Mouse (Mus musculus) forebrain, embryonic 12.5 days (tissue): ENCODE measurements at regions not wholly inside any gene's neighbourhood (a gene's known extent, or its start where the extent isn't known, plus 50 kb on each side); places are given as distances from the start of the nearest gene placed in this dataset.

Source experiments
- ATAC-seq: fragments of 200-750 bp; cut with Nextera tagmentation; 2 replicates; pipeline ENCODE4 v1.8.0; 2017; ENCODE audit warnings: moderate TSS enrichment; ENCODE audit not compliant: low FRiP score
- H3K27ac ChIP-seq: fragments of 300-500 bp; sonication (generic); 2 replicates; pipeline ENCODE4 v1.5.1; 2016; ENCODE audit warnings: mild to moderate bottlenecking
- H3K27me3 ChIP-seq: fragments of 300-500 bp; sonication (generic); 2 replicates; pipeline ENCODE4 v1.6.1; 2016; ENCODE audit warnings: mild to moderate bottlenecking
- H3K36me3 ChIP-seq: fragments of 300-500 bp; sonication (generic); replicated peaks from 2 replicates; pipeline ENCODE4 v1.6.1; 2016; ENCODE audit warnings: mild to moderate bottlenecking
- H3K4me1 ChIP-seq: fragments of 300-500 bp; sonication (generic); 2 replicates; pipeline ENCODE4 v1.6.1; 2016
- H3K4me2 ChIP-seq: fragments of 300-500 bp; sonication (generic); 2 replicates; pipeline ENCODE4 v1.6.1; 2016; ENCODE audit warnings: mild to moderate bottlenecking, moderate library complexity
- H3K4me3 ChIP-seq: fragments of 300-500 bp; sonication (generic); replicated peaks from 2 replicates; pipeline ENCODE4 v1.5.1; 2016; ENCODE audit warnings: mild to moderate bottlenecking
- H3K9ac ChIP-seq: fragments of 300-500 bp; sonication (generic); 2 replicates; pipeline ENCODE4 v1.6.1; 2016; ENCODE audit warnings: mild to moderate bottlenecking
- H3K9me3 ChIP-seq: fragments of 300-500 bp; sonication (generic); 2 replicates; pipeline ENCODE4 v1.6.1; 2016
- WGBS: fragments of 180-500 bp; shearing (Covaris S2); methylation state at CpG from one replicate; pipeline ENCODE4 v1.1.7; 2016; 5-methylcytosine and 5-hydroxymethylcytosine counted together

DNA sequence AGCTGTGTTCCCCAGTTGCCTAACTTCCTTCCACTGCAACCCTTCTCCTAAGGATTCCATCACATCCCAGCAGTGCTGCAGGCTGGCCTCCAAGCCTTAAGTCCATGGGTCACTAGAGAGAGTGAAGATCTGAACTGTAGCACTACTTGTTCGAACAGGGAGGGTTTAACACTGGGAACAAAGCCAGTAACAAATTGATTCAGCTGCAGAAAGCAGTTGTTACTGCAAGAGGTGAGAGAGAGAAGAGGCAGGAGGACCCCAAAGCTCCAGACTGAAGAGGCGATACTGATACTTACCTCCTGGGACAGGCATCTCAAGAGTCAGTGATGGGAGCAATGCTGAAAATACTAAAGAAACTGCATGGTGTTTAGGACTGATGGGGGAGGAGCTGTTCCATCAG, 600.1 kb upstream of the Cdh5 start:
- WGBS: 76% methylated on average over 2 of the region's 2 CpGs
- Histone ChIP-seq H3K27ac (no peak overlapping the region), H3K36me3 (no peaks in the 10 kb centered on the region)

DNA sequence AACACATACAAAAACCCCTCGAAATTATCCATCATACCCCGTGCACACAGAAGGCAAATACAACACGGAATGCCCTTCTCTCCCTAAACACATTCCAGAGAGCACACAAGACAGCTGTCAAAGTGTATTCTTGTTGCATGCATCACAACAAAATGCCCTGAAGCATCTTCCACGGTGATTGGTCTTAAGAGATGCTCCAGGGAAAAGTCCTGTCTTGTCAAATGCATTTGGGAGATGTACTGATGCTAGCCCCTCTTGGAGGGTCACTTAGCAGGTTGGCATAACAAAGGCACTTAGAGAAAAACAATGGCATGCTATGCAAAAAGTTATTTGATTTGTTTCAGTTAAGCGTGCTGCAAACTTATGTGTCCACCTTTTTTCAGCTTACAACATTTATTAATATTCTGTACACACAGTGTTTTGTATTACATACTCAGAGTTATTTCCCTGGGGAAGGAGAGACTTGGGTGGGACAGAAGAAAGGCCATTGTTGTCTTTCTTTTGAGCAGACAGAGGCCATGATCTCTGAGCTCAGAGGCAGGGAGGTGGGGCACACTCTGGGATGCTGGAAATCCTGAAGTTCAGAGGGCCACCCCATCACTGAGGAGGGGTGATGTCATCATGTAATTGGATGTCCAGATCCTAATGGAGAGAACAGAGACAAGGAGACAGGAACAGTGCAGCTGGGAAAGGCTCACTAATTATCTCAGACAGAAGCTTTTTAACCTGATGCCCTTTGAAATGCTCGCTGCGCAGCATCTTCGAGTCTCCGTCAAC, 598.2 kb upstream of the Cdh5 start:
- Histone ChIP-seq H3K27ac (no peak overlapping the region), H3K4me3 (no peak overlapping the region), H3K9me3 (no peaks in the 10 kb centered on the region), H3K36me3 (no peaks in the 10 kb centered on the region), H3K9ac (no peak overlapping the region), H3K4me2 (no peak overlapping the region), H3K4me1 (peaks cover 7% of the 10 kb centered on the region; the same call in 1 of the 2 replicates), H3K27me3 (no peaks in the 10 kb centered on the region; the same call in 1 of the 2 replicates)
- no peak for ATAC-seq
- 71% methylated on average over 9 of the region's 9 CpGs for WGBS

More for the DNA sequence above, 600.1 kb upstream of the Cdh5 start:
- H3K4me2 ChIP-seq: no peak overlapping the region
- no peak for ATAC-seq
- H3K27me3 ChIP-seq: no peaks in the 10 kb centered on the region; the same call in 1 of the 2 replicates
- H3K4me3 ChIP-seq: no peak overlapping the region
- H3K9ac ChIP-seq: no peak overlapping the region
- H3K4me1 ChIP-seq: peaks cover 7% of the 10 kb centered on the region; the same call in 1 of the 2 replicates
- no peaks in the 10 kb centered on the region for H3K9me3 ChIP-seq

- no peak overlapping the region for H3K4me2 ChIP-seq
- H3K27ac ChIP-seq: no peak overlapping the region
- WGBS: 67% methylated on average over 6 of the region's 6 CpGs
These were observed 595.1 kb upstream of the Cdh5 start for GRCm38 (mm10) chr8:103506334-103506733.

DNA sequence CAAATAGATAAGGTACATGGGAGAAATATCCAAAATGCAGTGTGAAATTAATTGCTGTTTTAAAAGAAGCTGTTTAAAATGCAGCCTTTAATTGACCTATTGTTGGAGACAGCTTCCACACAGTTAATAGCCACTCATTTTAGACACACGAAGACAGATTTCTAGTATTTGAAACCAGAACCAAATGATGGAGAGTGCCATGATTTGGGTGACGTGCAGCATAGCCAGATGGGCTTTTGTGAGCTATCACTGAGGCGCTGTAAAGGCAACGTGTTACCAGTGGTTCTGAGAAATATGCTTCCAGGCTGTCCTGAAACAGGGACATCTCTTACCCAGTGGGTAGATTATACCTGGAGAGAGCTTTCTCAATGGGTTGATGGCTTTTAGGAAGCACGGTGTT, 594.4 kb upstream of the Cdh5 start:
- H3K4me1 ChIP-seq: peaks cover 7% of the 10 kb centered on the region; the same call in 1 of the 2 replicates
- ATAC-seq: no peak
- no peaks in the 10 kb centered on the region for H3K27me3 ChIP-seq
- 70% methylated on average over 5 of the region's 5 CpGs for WGBS
- H3K9me3 ChIP-seq: no peaks in the 10 kb centered on the region
- no peaks in the 10 kb centered on the region for H3K36me3 ChIP-seq
- H3K4me2 ChIP-seq: no peak overlapping the region
- H3K27ac ChIP-seq: no peak overlapping the region
- no peak overlapping the region for H3K4me3 ChIP-seq
- H3K9ac ChIP-seq: no peak overlapping the region

More at GRCm38 (mm10) chr8:103506334-103506733, 595.1 kb upstream of the Cdh5 start:
- Histone ChIP-seq H3K9me3 (no peaks in the 10 kb centered on the region), H3K4me3 (no peak overlapping the region), H3K27me3 (no peaks in the 10 kb centered on the region; the same call in 1 of the 2 replicates), H3K4me1 (peaks cover 7% of the 10 kb centered on the region; the same call in 1 of the 2 replicates), H3K9ac (no peak overlapping the region), H3K36me3 (no peaks in the 10 kb centered on the region)
- ATAC-seq: no peak

- no peak overlapping the region for H3K27ac ChIP-seq
- WGBS: 74% methylated on average over 4 of the region's 4 CpGs
- no peaks in the 10 kb centered on the region for H3K36me3 ChIP-seq
- ATAC-seq: no peak
- no peaks in the 10 kb centered on the region for H3K9me3 ChIP-seq
- no peak overlapping the region for H3K9ac ChIP-seq
- H3K27me3 ChIP-seq: no peaks in the 10 kb centered on the region
- H3K4me1 ChIP-seq: no peaks in the 10 kb centered on the region
- no peak overlapping the region for H3K4me3 ChIP-seq
- no peak overlapping the region for H3K4me2 ChIP-seq
These were observed 581.1 kb upstream of the Cdh5 start for GRCm38 (mm10) chr8:103520141-103520866.

- Histone ChIP-seq H3K4me1 (no peaks in the 10 kb centered on the region), H3K9ac (no peak overlapping the region), H3K9me3 (no peaks in the 10 kb centered on the region), H3K27ac (no peak overlapping the region), H3K4me2 (no peak overlapping the region), H3K27me3 (no peaks in the 10 kb centered on the region), H3K36me3 (no peaks in the 10 kb centered on the region), H3K4me3 (no peak overlapping the region)
- no peak for ATAC-seq
- 82% methylated on average over 4 of the region's 4 CpGs for WGBS
These were observed 570.5 kb upstream of the Cdh5 start for GRCm38 (mm10) chr8:103530903-103531302.

DNA sequence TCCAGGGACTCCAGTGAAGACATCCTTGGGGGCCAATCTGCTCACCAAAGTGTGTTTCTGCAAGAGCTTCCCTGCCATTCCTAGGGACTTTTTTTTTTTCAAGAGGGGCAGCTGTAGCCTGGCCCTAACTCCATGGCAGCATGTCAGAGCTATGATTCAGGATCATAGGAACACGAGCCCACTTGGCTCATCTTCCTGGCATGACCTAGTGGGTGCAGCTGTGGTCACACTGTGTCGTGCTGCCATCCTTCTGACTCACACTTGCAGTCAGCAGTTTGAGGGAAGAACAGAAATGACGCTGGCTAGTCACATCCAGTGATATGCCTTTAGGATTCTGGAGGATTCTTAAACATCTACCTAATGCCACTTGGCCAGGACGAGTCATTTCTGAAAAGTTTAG, 566.5 kb upstream of the Cdh5 start:
- H3K27ac ChIP-seq: no peak overlapping the region
- H3K4me3 ChIP-seq: no peak overlapping the region
- no peaks in the 10 kb centered on the region for H3K9me3 ChIP-seq
- H3K4me1 ChIP-seq: no peaks in the 10 kb centered on the region
- no peak overlapping the region for H3K4me2 ChIP-seq
- H3K9ac ChIP-seq: no peak overlapping the region
- no peak for ATAC-seq
- H3K27me3 ChIP-seq: no peaks in the 10 kb centered on the region
- WGBS: 89% methylated on average over 4 of the region's 4 CpGs
- no peaks in the 10 kb centered on the region for H3K36me3 ChIP-seq

DNA sequence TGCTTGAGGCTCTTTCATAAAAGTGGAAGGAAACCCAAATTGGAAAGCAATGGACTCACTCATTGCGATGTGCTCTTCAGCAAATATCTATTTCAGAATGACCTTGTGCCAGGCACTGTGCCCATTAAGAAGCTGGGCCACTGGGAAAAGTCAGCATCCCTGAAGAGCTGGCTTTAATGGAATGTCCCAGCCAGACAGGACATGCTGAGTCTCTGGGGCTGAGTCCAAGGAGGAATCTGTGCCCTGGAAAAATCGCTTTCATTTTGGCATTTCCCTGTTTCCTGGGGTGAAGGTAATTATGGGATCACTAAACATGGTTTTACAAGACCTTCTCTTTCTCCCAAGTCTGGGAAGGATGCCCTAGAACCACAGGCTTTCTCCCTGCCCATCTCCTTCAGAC, 564.6 kb upstream of the Cdh5 start:
- H3K4me3 ChIP-seq: no peak overlapping the region
- no peak for ATAC-seq
- H3K9ac ChIP-seq: no peak overlapping the region
- no peaks in the 10 kb centered on the region for H3K27me3 ChIP-seq
- WGBS: 82% methylated on average over 2 of the region's 2 CpGs
- no peak overlapping the region for H3K4me2 ChIP-seq
- no peaks in the 10 kb centered on the region for H3K36me3 ChIP-seq
- no peaks in the 10 kb centered on the region for H3K9me3 ChIP-seq
- no peaks in the 10 kb centered on the region for H3K4me1 ChIP-seq
- no peak overlapping the region for H3K27ac ChIP-seq

- H3K9me3 ChIP-seq: no peaks in the 10 kb centered on the region
- H3K27me3 ChIP-seq: no peaks in the 10 kb centered on the region
- no peak for ATAC-seq
- H3K9ac ChIP-seq: no peak overlapping the region
- H3K4me1 ChIP-seq: no peaks in the 10 kb centered on the region
- H3K27ac ChIP-seq: no peak overlapping the region
- no peaks in the 10 kb centered on the region for H3K36me3 ChIP-seq
- 74% methylated on average over 2 of the region's 2 CpGs for WGBS
- no peak overlapping the region for H3K4me3 ChIP-seq
- no peak overlapping the region for H3K4me2 ChIP-seq
These were observed 559.5 kb upstream of the Cdh5 start for GRCm38 (mm10) chr8:103541954-103542353.

- Histone ChIP-seq H3K4me1 (no peaks in the 10 kb centered on the region), H3K27me3 (no peaks in the 10 kb centered on the region), H3K36me3 (no peaks in the 10 kb centered on the region), H3K27ac (no peak overlapping the region), H3K9ac (no peak overlapping the region), H3K4me2 (no peak overlapping the region), H3K9me3 (no peaks in the 10 kb centered on the region), H3K4me3 (no peak overlapping the region)
- 90% methylated on average over 8 of the region's 8 CpGs for WGBS
- no peak for ATAC-seq
These were observed 549.4 kb upstream of the Cdh5 start for GRCm38 (mm10) chr8:103551916-103552535.

DNA sequence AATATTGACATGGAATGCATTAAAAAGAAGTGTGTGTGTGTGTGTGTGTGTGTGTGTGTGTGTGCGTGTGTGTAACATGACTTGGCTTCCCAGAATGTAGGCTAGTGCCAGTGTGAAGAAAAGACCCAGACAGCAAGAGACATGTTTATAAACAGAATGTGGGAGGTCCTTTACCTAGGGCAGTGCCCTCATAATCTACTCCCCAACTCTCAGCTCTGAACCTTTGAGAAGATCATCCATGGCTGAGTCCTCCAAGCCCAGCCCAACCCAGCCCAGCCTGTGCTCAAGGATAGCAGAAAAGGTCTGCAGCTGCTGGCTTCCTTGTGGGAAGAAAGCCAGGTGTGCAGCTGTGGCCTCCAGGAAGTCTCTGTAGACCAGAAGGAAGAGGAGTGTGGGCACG, 539.8 kb upstream of the Cdh5 start:
- Histone ChIP-seq H3K4me3 (no peak overlapping the region), H3K27ac (no peak overlapping the region), H3K9me3 (no peaks in the 10 kb centered on the region), H3K4me1 (no peaks in the 10 kb centered on the region), H3K27me3 (no peaks in the 10 kb centered on the region), H3K9ac (no peak overlapping the region), H3K36me3 (no peaks in the 10 kb centered on the region), H3K4me2 (no peak overlapping the region)
- no peak for ATAC-seq
- 97% methylated on average over 2 of the region's 2 CpGs for WGBS

GRCm38 (mm10) chr8:103570864-103571425, 530.5 kb upstream of the Cdh5 start:
- H3K27me3 ChIP-seq: no peaks in the 10 kb centered on the region
- no peaks in the 10 kb centered on the region for H3K9me3 ChIP-seq
- no peak overlapping the region for H3K4me2 ChIP-seq
- H3K9ac ChIP-seq: no peak overlapping the region
- no peaks in the 10 kb centered on the region for H3K36me3 ChIP-seq
- no peaks in the 10 kb centered on the region for H3K4me1 ChIP-seq
- no peak overlapping the region for H3K4me3 ChIP-seq
- H3K27ac ChIP-seq: no peak overlapping the region
- whole genome bisulfite sequencing: 63% methylated on average over 11 of the region's 11 CpGs
- ATAC-seq: no peak
